Mouse (Mus musculus) forebrain, embryonic 11.5 days (tissue): ENCODE measurements around the gene Cd3eap. TPM values are rescaled to one million over a fixed set of nuclear protein-coding genes. Genes with fewer than 3 reads are reported as not detected.

Experiments
- ATAC-seq: fragments of 200-750 bp; cut with Nextera tagmentation; replicated peaks from 2 replicates; pipeline ENCODE4 v1.8.0; 2017; ENCODE audit warnings: moderate TSS enrichment; ENCODE audit not compliant: low FRiP score
- DNase-seq: peaks from one replicate; pipeline ENCODE4 v3.0.0-alpha.2; 2017; ENCODE audit warnings: low spot score
- H3K27ac ChIP-seq: fragments of 300-500 bp; sonication (generic); 2 replicates; pipeline ENCODE4 v1.5.1; 2014; ENCODE audit warnings: low read depth, low read length
- H3K27me3 ChIP-seq: fragments of 300-500 bp; sonication (generic); 2 replicates; pipeline ENCODE4 v1.6.1; 2014; ENCODE audit warnings: mild to moderate bottlenecking, low read length, mixed read lengths; ENCODE audit not compliant: control insufficient read depth, insufficient read depth
- H3K36me3 ChIP-seq: fragments of 300-500 bp; sonication (generic); 2 replicates; pipeline ENCODE4 v1.6.1; 2014; ENCODE audit warnings: mild to moderate bottlenecking, low read length, moderate library complexity, mixed read lengths; ENCODE audit not compliant: control insufficient read depth, insufficient read depth
- H3K4me1 ChIP-seq: fragments of 300-500 bp; sonication (generic); replicated peaks from 2 replicates; pipeline ENCODE4 v1.6.1; 2014; ENCODE audit warnings: low read length, mixed read lengths; ENCODE audit not compliant: control insufficient read depth, insufficient read depth
- H3K4me2 ChIP-seq: fragments of 300-500 bp; sonication (generic); 2 replicates; pipeline ENCODE4 v1.6.1; 2014; ENCODE audit warnings: low read depth, mild to moderate bottlenecking, low read length, moderate library complexity, mixed read lengths; ENCODE audit not compliant: severe bottlenecking
- H3K4me3 ChIP-seq: fragments of 300-500 bp; sonication (generic); 2 replicates; pipeline ENCODE4 v1.5.1; 2014; ENCODE audit warnings: low read depth, low read length
- H3K9ac ChIP-seq: fragments of 300-500 bp; sonication (generic); 2 replicates; pipeline ENCODE4 v1.6.1; 2014; ENCODE audit warnings: low read length
- H3K9me3 ChIP-seq: fragments of 300-500 bp; sonication (generic); 2 replicates; pipeline ENCODE4 v1.6.1; 2016; ENCODE audit warnings: low read length, mixed read lengths; ENCODE audit not compliant: control insufficient read depth
- WGBS: fragments of 180-500 bp; shearing (Covaris S2); extraction: QIAGEN DNeasy Blood & Tissue Kit; methylation state at CpG from one replicate; pipeline ENCODE4 v1.1.7; 2014; 5-methylcytosine and 5-hydroxymethylcytosine counted together
- polyA plus RNA-seq: library from polyadenylated mRNA; unstranded; fragments of >200 nt; fragmentation: Nextera tagmentation; extraction: Ambion mirVana; gene quantifications from 2 replicates; pipeline ENCODE4 v1.2.1, GENCODE M21; 2014

The Cd3eap gene
- polyA plus RNA-seq, 1 experiment from 2014 or later = 24.0 TPM

GRCm38 (mm10) chr7:19359892-19360641 lies 784 bp upstream of the Cd3eap start:
- peak overlapping the region; percentile 93 for H3K4me2 ChIP-seq
- H3K9ac ChIP-seq = peak overlapping the region; percentile 59
- WGBS = under 1% methylated on average over 45 of the region's 45 CpGs
- DNase-seq = peak; percentile 85
- ATAC-seq = peak; percentile 76
- peak overlapping the region; percentile 66 for H3K4me3 ChIP-seq
- no peaks in the 10 kb centered on the region for H3K27me3 ChIP-seq
- no peaks in the 10 kb centered on the region for H3K9me3 ChIP-seq
- H3K4me1 ChIP-seq = peaks cover 17% of the 10 kb centered on the region; the same call in 1 of the 2 replicates
- no peak overlapping the region for H3K27ac ChIP-seq
- peaks cover 4% of the 10 kb centered on the region; the same call in 1 of the 2 replicates for H3K36me3 ChIP-seq

DNA sequence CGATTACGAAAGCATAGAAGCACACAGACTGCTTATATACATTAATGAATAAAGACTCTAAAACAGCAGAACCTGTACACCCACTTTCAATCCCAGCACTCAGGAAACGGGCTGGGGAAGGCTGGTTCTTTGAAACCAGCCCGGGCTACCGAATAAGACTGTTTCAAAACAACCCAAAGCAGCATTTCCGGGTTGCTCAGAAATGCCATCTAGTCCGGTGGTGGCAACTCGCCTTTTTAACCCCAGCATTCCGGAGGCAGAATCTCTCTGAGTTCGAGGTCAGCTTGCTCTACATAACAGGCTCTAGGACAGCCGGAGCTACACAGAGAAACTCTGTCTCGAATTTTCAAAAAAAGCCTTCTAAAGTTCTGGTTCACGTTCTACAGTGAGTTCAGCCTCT lies 649 bp downstream of the Cd3eap start:
- H3K9ac ChIP-seq = peak overlapping the region; percentile 59; the same call in 1 of the 2 replicates
- peak overlapping the region; percentile 66 for H3K4me3 ChIP-seq
- no peak overlapping the region for H3K27ac ChIP-seq
- ATAC-seq = no peak
- peaks cover 17% of the 10 kb centered on the region; the same call in 1 of the 2 replicates for H3K4me1 ChIP-seq
- peaks cover 4% of the 10 kb centered on the region; the same call in 1 of the 2 replicates for H3K36me3 ChIP-seq
- no peaks in the 10 kb centered on the region for H3K27me3 ChIP-seq
- H3K4me2 ChIP-seq = peak overlapping the region; percentile 93
- no peaks in the 10 kb centered on the region for H3K9me3 ChIP-seq
- WGBS = 21% methylated on average over 13 of the region's 13 CpGs
- no peak for DNase-seq

GRCm38 (mm10) chr7:19357381-19358375 lies 1.6 kb downstream of the Cd3eap start:
- Histone ChIP-seq H3K4me2 (peak overlapping the region; percentile 93; the same call in 1 of the 2 replicates), H3K4me1 (peaks cover 17% of the 10 kb centered on the region; the same call in 1 of the 2 replicates), H3K9me3 (no peaks in the 10 kb centered on the region), H3K27me3 (no peaks in the 10 kb centered on the region), H3K9ac (peak overlapping the region; percentile 59; the same call in 1 of the 2 replicates), H3K36me3 (peaks cover 8% of the 10 kb centered on the region; the same call in 1 of the 2 replicates), H3K27ac (no peak overlapping the region), H3K4me3 (no peak overlapping the region; the same call in 1 of the 2 replicates)
- ATAC-seq (no peak), DNase-seq (no peak)
- WGBS = 93% methylated on average over 25 of the region's 25 CpGs

DNA sequence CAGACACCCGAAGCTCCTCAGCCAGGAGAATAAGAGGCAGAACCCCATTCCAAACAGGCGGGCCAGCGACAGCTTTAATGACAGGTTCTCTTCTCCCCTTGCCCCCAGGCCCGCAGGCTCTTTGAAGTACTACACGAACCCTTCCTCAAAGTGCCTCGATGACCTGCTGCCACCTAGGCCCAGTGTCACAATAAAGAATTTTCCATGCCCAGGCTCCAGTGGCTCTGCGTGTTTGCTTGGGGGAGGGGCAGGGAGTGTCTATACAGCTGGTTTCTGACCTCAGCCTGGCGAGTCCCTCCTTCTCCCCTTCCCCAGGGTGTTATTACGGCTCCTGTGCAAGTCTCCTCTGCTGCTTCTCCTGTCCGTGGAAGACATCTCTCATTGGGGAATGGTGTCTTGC lies 3.0 kb downstream of the Cd3eap start:
- Histone ChIP-seq H3K4me2 (no peak overlapping the region), H3K27ac (no peak overlapping the region), H3K9ac (no peak overlapping the region), H3K4me3 (no peak overlapping the region), H3K9me3 (no peaks in the 10 kb centered on the region), H3K36me3 (peaks cover 10% of the 10 kb centered on the region; the same call in 1 of the 2 replicates), H3K4me1 (peaks cover 10% of the 10 kb centered on the region; the same call in 1 of the 2 replicates), H3K27me3 (no peaks in the 10 kb centered on the region)
- no peak for ATAC-seq
- DNase-seq = no peak
- WGBS = 80% methylated on average over 10 of the region's 10 CpGs

DNA sequence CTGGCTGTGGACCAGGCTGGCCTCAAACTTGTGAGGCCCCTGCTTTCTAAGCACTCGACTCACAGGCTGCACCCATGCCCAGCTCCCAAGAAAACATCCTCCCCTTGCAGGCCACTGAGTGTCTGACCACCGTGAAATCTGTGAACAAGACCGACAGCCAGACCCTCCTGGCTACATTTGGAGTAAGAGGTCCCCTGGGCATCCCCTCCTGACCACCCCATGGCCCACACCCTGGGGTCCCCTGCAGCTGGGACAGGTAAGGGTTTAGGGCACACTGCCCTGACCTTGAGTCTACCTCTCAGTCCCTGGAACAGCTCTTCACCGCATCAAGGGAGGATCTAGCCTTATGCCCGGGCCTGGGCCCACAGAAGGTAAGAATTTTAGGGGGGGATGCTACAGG lies 4.3 kb downstream of the Cd3eap start:
- no peak overlapping the region for H3K27ac ChIP-seq
- no peak overlapping the region for H3K9ac ChIP-seq
- ATAC-seq = no peak
- H3K9me3 ChIP-seq = no peaks in the 10 kb centered on the region
- H3K27me3 ChIP-seq = no peaks in the 10 kb centered on the region
- H3K36me3 ChIP-seq = peaks cover 10% of the 10 kb centered on the region; the same call in 1 of the 2 replicates
- no peak overlapping the region for H3K4me3 ChIP-seq
- H3K4me2 ChIP-seq = no peak overlapping the region
- no peak for DNase-seq
- peaks cover 6% of the 10 kb centered on the region; the same call in 1 of the 2 replicates for H3K4me1 ChIP-seq
- 96% methylated on average over 5 of the region's 5 CpGs for WGBS

DNA sequence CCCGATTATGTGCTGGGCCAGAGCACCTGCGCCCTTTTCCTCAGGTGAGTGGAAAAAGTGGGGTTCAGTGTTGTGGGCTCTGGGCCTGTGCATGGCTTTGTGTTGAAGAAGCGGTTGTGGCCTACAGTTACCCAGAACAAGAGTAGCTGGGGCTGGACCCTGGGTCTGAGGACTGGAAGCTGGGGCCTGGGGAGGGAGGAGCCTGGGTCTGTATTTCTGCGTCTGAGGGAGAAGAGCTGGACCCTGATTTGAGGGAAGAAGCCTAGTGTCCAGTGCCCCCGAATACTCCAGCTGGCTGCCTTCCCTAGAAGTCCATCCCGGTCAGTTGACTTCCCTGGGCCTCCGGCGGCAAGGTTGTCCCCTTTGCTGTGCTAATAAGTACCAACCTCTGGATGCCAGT lies 9.1 kb downstream of the Cd3eap start:
- H3K9me3 ChIP-seq = no peaks in the 10 kb centered on the region
- H3K27me3 ChIP-seq = no peaks in the 10 kb centered on the region
- H3K27ac ChIP-seq = no peak overlapping the region
- H3K4me3 ChIP-seq = no peak overlapping the region
- H3K4me2 ChIP-seq = no peak overlapping the region
- ATAC-seq (no peak), DNase-seq (no peak)
- peaks cover 9% of the 10 kb centered on the region; the same call in 1 of the 2 replicates for H3K36me3 ChIP-seq
- WGBS = 95% methylated on average over 8 of the region's 8 CpGs
- peaks cover 7% of the 10 kb centered on the region for H3K4me1 ChIP-seq
- no peak overlapping the region for H3K9ac ChIP-seq

DNA sequence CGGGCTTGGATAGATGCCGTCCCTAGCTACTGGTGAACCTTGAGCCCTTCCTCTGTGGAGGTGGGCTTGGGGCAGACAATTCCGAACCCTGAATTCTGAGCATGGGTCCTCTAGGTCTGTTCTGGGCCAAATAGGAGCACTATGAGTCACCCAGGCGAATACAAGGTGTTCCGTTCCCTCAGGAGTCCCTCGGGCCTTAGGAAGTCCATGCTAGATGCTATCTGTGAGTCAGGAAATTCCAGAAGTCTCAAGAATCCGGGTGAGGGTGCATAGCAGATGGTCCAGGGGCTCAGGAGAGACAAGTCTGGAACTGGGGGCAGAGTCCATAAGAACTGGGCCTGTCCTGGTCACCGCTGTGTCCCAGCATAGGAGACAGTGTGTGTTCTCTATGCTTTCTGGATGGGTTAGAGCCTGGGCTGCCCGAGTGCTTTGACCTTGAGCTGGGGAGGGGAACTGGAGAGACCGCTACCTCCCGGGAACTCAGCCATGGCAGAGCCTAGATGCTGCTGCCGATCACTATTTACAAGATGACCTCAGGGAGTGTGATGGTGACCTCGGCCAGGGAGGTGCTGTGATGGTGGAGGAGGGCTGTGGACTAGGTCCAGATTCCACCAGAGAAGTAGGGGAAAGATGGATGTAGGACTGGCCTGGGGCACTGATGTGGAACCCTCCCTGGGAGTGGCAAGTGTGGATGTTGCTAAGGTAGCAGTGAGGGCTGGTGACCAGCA lies 9.9 kb downstream of the Cd3eap start:
- ATAC-seq (no peak), DNase-seq (no peak)
- H3K4me1 ChIP-seq = peaks cover 7% of the 10 kb centered on the region
- H3K9me3 ChIP-seq = no peaks in the 10 kb centered on the region
- no peaks in the 10 kb centered on the region for H3K27me3 ChIP-seq
- peaks cover 9% of the 10 kb centered on the region; the same call in 1 of the 2 replicates for H3K36me3 ChIP-seq
- H3K27ac ChIP-seq = no peak overlapping the region
- no peak overlapping the region for H3K9ac ChIP-seq
- no peak overlapping the region for H3K4me2 ChIP-seq
- WGBS = 94% methylated on average over 13 of the region's 13 CpGs
- no peak overlapping the region for H3K4me3 ChIP-seq
